Mouse (Mus musculus) forebrain, embryonic 16.5 days (tissue): Measurements from ENCODE around the gene Itpr2. TPM values are rescaled to one million over a fixed set of nuclear protein-coding genes. Genes with fewer than 3 reads are reported as not detected.

ENCODE experiments used
- ATAC-seq: fragments of 200-750 bp; cut with Nextera tagmentation; 2 replicates; pipeline ENCODE4 v1.8.0; 2017; ENCODE audit warnings: mild to moderate bottlenecking, moderate library complexity
- H3K27ac ChIP-seq: fragments of 300-500 bp; sonication (generic); 2 replicates; pipeline ENCODE4 v1.5.1; 2014; ENCODE audit warnings: low read length, control low read depth
- H3K27me3 ChIP-seq: fragments of 300-500 bp; sonication (generic); replicated peaks from 2 replicates; pipeline ENCODE4 v1.6.1; 2014; ENCODE audit warnings: low read length; ENCODE audit not compliant: control insufficient read depth, insufficient read depth
- H3K36me3 ChIP-seq: fragments of 300-500 bp; sonication (generic); 2 replicates; pipeline ENCODE4 v1.6.1; 2014; ENCODE audit not compliant: control insufficient read depth, insufficient read depth
- H3K4me1 ChIP-seq: fragments of 300-500 bp; sonication (generic); replicated peaks from 2 replicates; pipeline ENCODE4 v1.6.1; 2014; ENCODE audit warnings: low read length; ENCODE audit not compliant: control insufficient read depth, insufficient read depth
- H3K4me2 ChIP-seq: fragments of 300-500 bp; sonication (generic); 2 replicates; pipeline ENCODE4 v1.6.1; 2014; ENCODE audit warnings: mild to moderate bottlenecking, low read length, control low read depth
- H3K4me3 ChIP-seq: fragments of 300-500 bp; sonication (generic); replicated peaks from 2 replicates; pipeline ENCODE4 v1.5.1; 2014; ENCODE audit warnings: mild to moderate bottlenecking, low read length, control low read depth
- H3K9ac ChIP-seq: fragments of 300-500 bp; sonication (generic); replicated peaks from 2 replicates; pipeline ENCODE4 v1.6.1; 2014; ENCODE audit warnings: low read depth, low read length, control low read depth
- H3K9me3 ChIP-seq: fragments of 300-500 bp; sonication (generic); 2 replicates; pipeline ENCODE4 v1.6.1; 2016; ENCODE audit warnings: low read length; ENCODE audit not compliant: control insufficient read depth
- WGBS: fragments of 180-500 bp; shearing (Covaris S2); extraction: QIAGEN DNeasy Blood & Tissue Kit; methylation state at CpG from one replicate; pipeline ENCODE4 v1.1.7; 2014; 5-methylcytosine and 5-hydroxymethylcytosine counted together
- polyA plus RNA-seq: library from polyadenylated mRNA; unstranded; fragments of >200 nt; fragmentation: Nextera tagmentation; extraction: Ambion mirVana; gene quantifications from 2 replicates; pipeline ENCODE4 v1.2.1, GENCODE M21; 2015

Gene Itpr2
- polyA plus RNA-seq, 1 experiment from 2014 or later: 4.7 TPM

DNA sequence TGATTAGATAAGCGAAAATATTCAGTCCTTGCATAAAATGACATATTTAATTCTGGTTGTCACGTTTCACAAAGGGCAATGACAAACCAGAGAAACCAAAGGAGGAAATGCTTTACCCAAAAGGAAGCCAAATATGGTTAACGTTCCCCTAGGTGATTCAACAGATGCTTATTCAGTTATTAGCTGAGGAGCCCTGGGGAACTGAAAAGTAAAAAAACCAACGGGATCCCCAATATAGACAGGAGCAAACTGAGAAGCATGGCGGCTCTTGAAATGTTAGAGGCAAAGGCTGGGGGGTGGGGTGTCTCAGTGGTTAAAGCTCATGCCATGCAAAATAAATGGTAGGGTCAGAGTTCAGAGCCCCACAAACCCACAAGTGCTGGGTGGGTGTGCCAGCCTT is 310.1 kb downstream of the Itpr2 start:
- Histone ChIP-seq H3K27me3 (no peaks in the 10 kb centered on the region), H3K27ac (no peak overlapping the region), H3K9ac (no peak overlapping the region), H3K4me1 (no peaks in the 10 kb centered on the region), H3K4me3 (no peak overlapping the region), H3K36me3 (no peaks in the 10 kb centered on the region), H3K9me3 (no peaks in the 10 kb centered on the region), H3K4me2 (no peak overlapping the region)
- ATAC-seq: no peak
- WGBS: 87% methylated on average over 5 of the region's 5 CpGs

DNA sequence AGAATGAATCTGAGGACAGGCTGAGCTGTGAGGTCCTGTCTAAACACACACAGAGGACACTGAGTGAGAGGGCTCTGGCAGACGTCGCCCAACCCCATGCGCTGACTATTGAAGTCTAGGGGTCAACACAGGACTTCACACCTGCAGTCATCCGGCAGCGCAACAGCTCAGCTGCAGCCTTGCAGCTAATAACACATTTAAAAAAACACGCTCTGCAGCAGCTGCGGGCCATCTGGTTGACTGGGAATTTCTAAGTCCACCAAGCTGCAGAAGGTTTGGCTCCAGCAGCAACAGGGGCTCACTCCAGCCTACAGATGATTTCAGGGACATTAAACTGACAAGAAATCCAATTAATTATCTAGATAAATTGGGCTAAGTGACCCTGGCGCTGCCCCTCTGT is 312.0 kb downstream of the Itpr2 start:
- no peak overlapping the region for H3K27ac ChIP-seq
- H3K36me3 ChIP-seq: no peaks in the 10 kb centered on the region
- no peaks in the 10 kb centered on the region for H3K9me3 ChIP-seq
- ATAC-seq: no peak
- H3K4me3 ChIP-seq: no peak overlapping the region
- no peak overlapping the region for H3K9ac ChIP-seq
- WGBS: 73% methylated on average over 8 of the region's 8 CpGs
- no peak overlapping the region for H3K4me2 ChIP-seq
- no peaks in the 10 kb centered on the region for H3K4me1 ChIP-seq
- H3K27me3 ChIP-seq: no peaks in the 10 kb centered on the region

- WGBS: 94% methylated on average over 2 of the region's 2 CpGs
- Histone ChIP-seq H3K9ac (no peak overlapping the region), H3K27ac (no peak overlapping the region), H3K36me3 (no peaks in the 10 kb centered on the region), H3K4me2 (no peak overlapping the region), H3K4me1 (no peaks in the 10 kb centered on the region), H3K4me3 (no peak overlapping the region), H3K9me3 (no peaks in the 10 kb centered on the region), H3K27me3 (no peaks in the 10 kb centered on the region)
- ATAC-seq: no peak
These were observed 316.5 kb downstream of the Itpr2 start for GRCm38 (mm10) chr6:146185532-146185931.

DNA sequence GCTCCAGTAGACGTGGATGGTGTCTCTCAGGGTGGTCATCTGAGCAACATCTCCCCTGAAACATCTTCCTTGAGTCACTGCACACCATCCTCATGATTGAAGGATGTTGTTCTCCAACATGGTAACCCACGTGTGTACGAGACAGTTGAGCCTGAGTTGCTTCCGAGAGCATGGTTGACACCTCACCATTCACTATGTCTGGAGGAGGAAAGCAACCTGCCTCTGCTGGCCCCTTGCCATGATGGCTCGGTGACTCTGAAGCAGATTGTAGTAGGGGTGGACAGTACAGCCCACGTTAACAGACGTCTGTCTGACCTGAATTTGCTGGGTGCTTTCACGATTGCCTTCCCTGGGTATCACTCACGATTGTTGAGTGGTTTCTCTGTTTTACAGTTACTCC is 317.3 kb downstream of the Itpr2 start:
- 89% methylated on average over 9 of the region's 9 CpGs for WGBS
- no peak for ATAC-seq
- no peak overlapping the region for H3K27ac ChIP-seq

DNA sequence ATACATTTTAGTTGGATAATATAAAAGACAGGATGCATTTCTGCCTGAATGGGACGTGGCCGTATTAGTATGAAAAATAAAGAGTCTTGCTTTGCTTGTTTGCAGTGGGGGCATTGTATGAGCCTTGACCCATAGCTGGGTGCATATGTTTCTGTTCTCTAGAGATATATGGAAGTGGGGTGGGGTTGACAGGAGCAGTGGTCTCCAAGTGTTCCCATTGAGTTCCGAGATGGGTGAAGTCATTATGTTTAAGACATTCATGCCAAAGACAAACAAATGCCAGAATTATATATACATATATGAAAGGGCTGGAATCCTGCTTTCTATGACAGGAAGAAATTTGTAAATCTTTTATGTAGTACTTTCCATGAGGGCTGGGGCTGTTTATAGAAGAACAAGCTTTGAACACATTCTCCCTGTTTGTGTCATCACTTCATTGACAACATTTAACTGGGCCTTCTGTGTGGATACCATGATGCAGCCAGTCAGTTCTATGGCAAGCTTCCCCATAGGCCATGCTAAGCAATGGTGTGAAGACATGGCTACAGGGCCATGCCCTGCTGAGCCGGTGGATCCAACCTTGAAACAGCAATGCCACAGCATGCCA is 327.3 kb downstream of the Itpr2 start:
- Histone ChIP-seq H3K4me3 (no peak overlapping the region), H3K36me3 (no peaks in the 10 kb centered on the region), H3K9me3 (no peaks in the 10 kb centered on the region), H3K9ac (no peak overlapping the region), H3K27me3 (no peaks in the 10 kb centered on the region), H3K4me1 (no peaks in the 10 kb centered on the region), H3K27ac (no peak overlapping the region), H3K4me2 (no peak overlapping the region)
- no peak for ATAC-seq
- WGBS: 96% methylated on average over 4 of the region's 4 CpGs

More for the DNA sequence above, 317.3 kb downstream of the Itpr2 start:
- Histone ChIP-seq H3K9me3 (no peaks in the 10 kb centered on the region), H3K27me3 (no peaks in the 10 kb centered on the region), H3K4me1 (no peaks in the 10 kb centered on the region), H3K4me2 (no peak overlapping the region), H3K36me3 (no peaks in the 10 kb centered on the region), H3K9ac (no peak overlapping the region), H3K4me3 (no peak overlapping the region)

DNA sequence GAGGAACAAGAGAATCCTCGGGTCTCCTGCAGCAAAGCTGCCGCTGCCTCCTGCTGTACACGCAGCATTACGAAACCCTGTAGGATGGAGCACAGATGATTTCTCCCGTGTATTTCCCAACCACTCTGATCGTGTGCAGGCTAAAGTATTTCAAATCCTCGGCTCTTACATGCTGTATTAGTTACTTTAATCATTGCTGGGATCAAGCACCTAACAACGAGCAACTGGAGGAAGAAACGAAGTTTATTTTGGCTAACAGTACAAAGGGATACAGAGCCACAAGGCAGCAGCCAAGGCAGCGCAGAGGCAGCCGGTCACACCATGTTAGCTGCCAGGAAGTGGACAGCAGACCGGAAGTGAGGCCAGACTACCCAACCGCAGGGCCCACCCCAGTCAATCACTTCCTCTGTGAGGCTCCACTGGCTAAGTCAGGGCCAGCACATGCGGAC is 331.4 kb downstream of the Itpr2 start:
- WGBS: 90% methylated on average over 14 of the region's 14 CpGs
- no peak overlapping the region for H3K27ac ChIP-seq
- no peaks in the 10 kb centered on the region for H3K36me3 ChIP-seq
- no peak overlapping the region for H3K9ac ChIP-seq
- H3K4me3 ChIP-seq: no peak overlapping the region
- H3K9me3 ChIP-seq: no peaks in the 10 kb centered on the region
- no peak overlapping the region for H3K4me2 ChIP-seq
- ATAC-seq: no peak
- H3K27me3 ChIP-seq: no peaks in the 10 kb centered on the region
- H3K4me1 ChIP-seq: no peaks in the 10 kb centered on the region

GRCm38 (mm10) chr6:146167207-146167606 is 334.8 kb downstream of the Itpr2 start:
- no peaks in the 10 kb centered on the region for H3K9me3 ChIP-seq
- ATAC-seq: no peak
- H3K9ac ChIP-seq: no peak overlapping the region
- no peaks in the 10 kb centered on the region for H3K4me1 ChIP-seq
- H3K4me2 ChIP-seq: no peak overlapping the region
- H3K4me3 ChIP-seq: no peak overlapping the region
- no peaks in the 10 kb centered on the region for H3K27me3 ChIP-seq
- 89% methylated on average over 5 of the region's 5 CpGs for WGBS
- no peak overlapping the region for H3K27ac ChIP-seq
- H3K36me3 ChIP-seq: no peaks in the 10 kb centered on the region

- Histone ChIP-seq H3K4me2 (no peak overlapping the region), H3K9ac (no peak overlapping the region), H3K4me3 (no peak overlapping the region), H3K9me3 (no peaks in the 10 kb centered on the region), H3K36me3 (no peaks in the 10 kb centered on the region), H3K27ac (no peak overlapping the region), H3K4me1 (no peaks in the 10 kb centered on the region), H3K27me3 (no peaks in the 10 kb centered on the region)
- ATAC-seq: no peak
- WGBS: 55% methylated on average over 4 of the region's 4 CpGs
These were observed 342.4 kb downstream of the Itpr2 start for GRCm38 (mm10) chr6:146159641-146160040.

- no peak overlapping the region for H3K9ac ChIP-seq
- ATAC-seq: no peak
- 97% methylated on average over 12 of the region's 12 CpGs for WGBS
These were observed 343.3 kb downstream of the Itpr2 start for GRCm38 (mm10) chr6:146158717-146159116.

GRCm38 (mm10) chr6:146157983-146158535 is 344.0 kb downstream of the Itpr2 start:
- H3K27ac ChIP-seq: no peak overlapping the region
- ATAC-seq: no peak
- H3K9me3 ChIP-seq: no peaks in the 10 kb centered on the region
- no peaks in the 10 kb centered on the region for H3K36me3 ChIP-seq
- no peak overlapping the region for H3K4me2 ChIP-seq
- H3K4me1 ChIP-seq: no peaks in the 10 kb centered on the region
- 86% methylated on average over 8 of the region's 8 CpGs for WGBS
- H3K9ac ChIP-seq: no peak overlapping the region
- H3K27me3 ChIP-seq: no peaks in the 10 kb centered on the region
- no peak overlapping the region for H3K4me3 ChIP-seq

More at GRCm38 (mm10) chr6:146158717-146159116, 343.3 kb downstream of the Itpr2 start:
- H3K9me3 ChIP-seq: no peaks in the 10 kb centered on the region
- H3K27ac ChIP-seq: no peak overlapping the region
- H3K4me3 ChIP-seq: no peak overlapping the region
- H3K36me3 ChIP-seq: no peaks in the 10 kb centered on the region
- no peak overlapping the region for H3K4me2 ChIP-seq
- H3K27me3 ChIP-seq: no peaks in the 10 kb centered on the region
- H3K4me1 ChIP-seq: no peaks in the 10 kb centered on the region
